Mouse (Mus musculus): ENCODE measurements around the gene Polr2h. TPM values are rescaled to one million over a fixed set of nuclear protein-coding genes. Genes with fewer than 3 reads are reported as not detected.
"Not testable (repeated sequence)": the region's sequence is repeated elsewhere in the genome, so short reads cannot be mapped to it uniquely, and the experiment has no call there.

Polr2h gene
- 147 and 172 TPM in 2 replicates for polyA plus RNA-seq (2014; fragmentation: Nextera tagmentation; extraction: Ambion mirVana)

GRCm38 (mm10) chr16:20717181-20717977 lies at the start of gene Polr2h, which contains the start of gene Clcn2:
Gene Polr2h (plus strand): TSS chr16:20717665.
Gene Clcn2 (minus strand): TSS chr16:20717746.
- Histone ChIP-seq H3K4me3 (ENCODE audit: low read length) (peak within 1 kb of the TSS; percentile 61), H3K9me3 (ENCODE audit: control insufficient read depth, low read length) (no peaks in the 10 kb centered on the region), H3K27me3 (ENCODE audit: control insufficient read depth, insufficient read depth, low read length) (no peaks in the 10 kb centered on the region), H3K27ac (ENCODE audit: low read depth, low read length) (peak within 1 kb of the TSS; percentile 97), H3K36me3 (ENCODE audit: control insufficient read depth, insufficient read depth, low read length) (peaks cover 27% of the 10 kb centered on the region), H3K4me1 (ENCODE audit: control insufficient read depth, insufficient read depth, low read length) (peaks cover 13% of the 10 kb centered on the region; the same call in 1 of the 2 replicates), H3K9ac (ENCODE audit: low read depth, low read length) (peak within 1 kb of the TSS; percentile 68), H3K4me2 (replicated peaks; ENCODE audit: low read depth, low read length) (peak within 1 kb of the TSS; percentile 80)
- WGBS, result under 1% methylated on average over 61 of the region's 62 CpGs
- peak; percentile 77 for ATAC-seq (ENCODE audit: low FRiP score, low TSS enrichment)

- H3K27ac ChIP-seq (ENCODE audit: low read depth, low read length); H3K9me3 ChIP-seq (ENCODE audit: control insufficient read depth, low read length); H3K4me1 ChIP-seq (ENCODE audit: control insufficient read depth, insufficient read depth, low read length); ATAC-seq (ENCODE audit: low FRiP score, low TSS enrichment); H3K9ac ChIP-seq (ENCODE audit: low read depth, low read length); H3K27me3 ChIP-seq (ENCODE audit: control insufficient read depth, insufficient read depth, low read length); H3K4me3 ChIP-seq (ENCODE audit: low read length); H3K4me2 ChIP-seq (replicated peaks; ENCODE audit: low read depth, low read length): not testable (repeated sequence)
- peaks cover 11% of the 10 kb centered on the region for H3K36me3 ChIP-seq (ENCODE audit: control insufficient read depth, insufficient read depth, low read length)
- WGBS, result 90% methylated on average over 3 of the region's 6 CpGs
Observed at GRCm38 (mm10) chr16:20668013-20668412, 49.5 kb upstream of the Polr2h start, which contains the start of gene Eif4g1. Gene Eif4g1 (plus strand): TSS chr16:20668313.

- H3K4me1 ChIP-seq (ENCODE audit: control insufficient read depth, insufficient read depth, low read length), result peaks cover 7% of the 10 kb centered on the region; the same call in 1 of the 2 replicates
- no peak overlapping the region for H3K4me2 ChIP-seq (replicated peaks; ENCODE audit: low read depth, low read length)
- 88% methylated on average over 3 of the region's 3 CpGs for WGBS
- peaks cover 7% of the 10 kb centered on the region for H3K36me3 ChIP-seq (ENCODE audit: control insufficient read depth, insufficient read depth, low read length)
- no peaks in the 10 kb centered on the region for H3K9me3 ChIP-seq (ENCODE audit: control insufficient read depth, low read length)
- H3K27me3 ChIP-seq (ENCODE audit: control insufficient read depth, insufficient read depth, low read length), result no peaks in the 10 kb centered on the region
- no peak overlapping the region for H3K27ac ChIP-seq (ENCODE audit: low read depth, low read length)
- no peak for ATAC-seq (ENCODE audit: low FRiP score, low TSS enrichment)
- no peak overlapping the region for H3K9ac ChIP-seq (ENCODE audit: low read depth, low read length)
- H3K4me3 ChIP-seq (ENCODE audit: low read length), result no peak overlapping the region
Observed at GRCm38 (mm10) chr16:20670291-20670690, 47.2 kb upstream of the Polr2h start.

- Histone ChIP-seq H3K4me1 (ENCODE audit: control insufficient read depth, insufficient read depth, low read length) (peaks cover 7% of the 10 kb centered on the region; the same call in 1 of the 2 replicates), H3K27ac (ENCODE audit: low read depth, low read length) (no peak overlapping the region), H3K27me3 (ENCODE audit: control insufficient read depth, insufficient read depth, low read length) (no peaks in the 10 kb centered on the region), H3K4me2 (replicated peaks; ENCODE audit: low read depth, low read length) (peak overlapping the region; percentile 79), H3K36me3 (ENCODE audit: control insufficient read depth, insufficient read depth, low read length) (peaks cover 21% of the 10 kb centered on the region), H3K9me3 (ENCODE audit: control insufficient read depth, low read length) (no peaks in the 10 kb centered on the region), H3K4me3 (ENCODE audit: low read length) (peak overlapping the region; percentile 94; the same call in 1 of the 2 replicates), H3K9ac (ENCODE audit: low read depth, low read length) (peak overlapping the region; percentile 98; the same call in 1 of the 2 replicates)
- 22% methylated on average over 6 of the region's 6 CpGs for WGBS
- ATAC-seq (ENCODE audit: low FRiP score, low TSS enrichment), result no peak
Observed at GRCm38 (mm10) chr16:20671886-20672285, 45.6 kb upstream of the Polr2h start.

GRCm38 (mm10) chr16:20672500-20672902 lies 45.0 kb upstream of the Polr2h start:
- H3K4me2 ChIP-seq (replicated peaks; ENCODE audit: low read depth, low read length), result peak overlapping the region; percentile 79
- ATAC-seq (ENCODE audit: low FRiP score, low TSS enrichment), result peak; percentile 97
- peak overlapping the region; percentile 98 for H3K9ac ChIP-seq (ENCODE audit: low read depth, low read length)
- no peaks in the 10 kb centered on the region for H3K27me3 ChIP-seq (ENCODE audit: control insufficient read depth, insufficient read depth, low read length)
- H3K4me1 ChIP-seq (ENCODE audit: control insufficient read depth, insufficient read depth, low read length), result peaks cover 7% of the 10 kb centered on the region; the same call in 1 of the 2 replicates
- peaks cover 27% of the 10 kb centered on the region for H3K36me3 ChIP-seq (ENCODE audit: control insufficient read depth, insufficient read depth, low read length)
- H3K9me3 ChIP-seq (ENCODE audit: control insufficient read depth, low read length), result no peaks in the 10 kb centered on the region
- peak overlapping the region; percentile 94 for H3K27ac ChIP-seq (ENCODE audit: low read depth, low read length)
- WGBS, result under 1% methylated on average over 35 of the region's 38 CpGs
- peak overlapping the region; percentile 94 for H3K4me3 ChIP-seq (ENCODE audit: low read length)

GRCm38 (mm10) chr16:20672965-20673705 lies 44.3 kb upstream of the Polr2h start:
- no peaks in the 10 kb centered on the region for H3K27me3 ChIP-seq (ENCODE audit: control insufficient read depth, insufficient read depth, low read length)
- WGBS, result 1% methylated on average over 36 of the region's 78 CpGs
- peaks cover 7% of the 10 kb centered on the region; the same call in 1 of the 2 replicates for H3K4me1 ChIP-seq (ENCODE audit: control insufficient read depth, insufficient read depth, low read length)
- peak overlapping the region; percentile 98 for H3K9ac ChIP-seq (ENCODE audit: low read depth, low read length)
- no peaks in the 10 kb centered on the region for H3K9me3 ChIP-seq (ENCODE audit: control insufficient read depth, low read length)
- H3K36me3 ChIP-seq (ENCODE audit: control insufficient read depth, insufficient read depth, low read length), result peaks cover 34% of the 10 kb centered on the region
- ATAC-seq (ENCODE audit: low FRiP score, low TSS enrichment), result peak; percentile 87
- H3K27ac ChIP-seq (ENCODE audit: low read depth, low read length), result peak overlapping the region; percentile 94
- peak overlapping the region; percentile 94 for H3K4me3 ChIP-seq (ENCODE audit: low read length)
- peak overlapping the region; percentile 79 for H3K4me2 ChIP-seq (replicated peaks; ENCODE audit: low read depth, low read length)

GRCm38 (mm10) chr16:20673706-20674303 lies 43.7 kb upstream of the Polr2h start:
- H3K9ac ChIP-seq (ENCODE audit: low read depth, low read length), result peak overlapping the region; percentile 98
- 5% methylated on average over 14 of the region's 14 CpGs for WGBS
- H3K4me1 ChIP-seq (ENCODE audit: control insufficient read depth, insufficient read depth, low read length), result peaks cover 7% of the 10 kb centered on the region; the same call in 1 of the 2 replicates
- H3K27ac ChIP-seq (ENCODE audit: low read depth, low read length), result peak overlapping the region; percentile 94; the same call in 1 of the 2 replicates
- H3K36me3 ChIP-seq (ENCODE audit: control insufficient read depth, insufficient read depth, low read length), result peaks cover 40% of the 10 kb centered on the region
- no peak for ATAC-seq (ENCODE audit: low FRiP score, low TSS enrichment)
- H3K27me3 ChIP-seq (ENCODE audit: control insufficient read depth, insufficient read depth, low read length), result no peaks in the 10 kb centered on the region
- peak overlapping the region; percentile 79 for H3K4me2 ChIP-seq (replicated peaks; ENCODE audit: low read depth, low read length)
- H3K4me3 ChIP-seq (ENCODE audit: low read length), result peak overlapping the region; percentile 94
- H3K9me3 ChIP-seq (ENCODE audit: control insufficient read depth, low read length), result no peaks in the 10 kb centered on the region

GRCm38 (mm10) chr16:20675213-20675612 lies 42.3 kb upstream of the Polr2h start:
- Histone ChIP-seq H3K4me3 (ENCODE audit: low read length) (no peak overlapping the region), H3K36me3 (ENCODE audit: control insufficient read depth, insufficient read depth, low read length) (peaks cover 53% of the 10 kb centered on the region), H3K4me2 (replicated peaks; ENCODE audit: low read depth, low read length) (no peak overlapping the region)

More at GRCm38 (mm10) chr16:20675213-20675612, 42.3 kb upstream of the Polr2h start:
- Histone ChIP-seq H3K27ac (ENCODE audit: low read depth, low read length) (no peak overlapping the region), H3K4me1 (ENCODE audit: control insufficient read depth, insufficient read depth, low read length) (peaks cover 7% of the 10 kb centered on the region; the same call in 1 of the 2 replicates), H3K9ac (ENCODE audit: low read depth, low read length) (no peak overlapping the region), H3K9me3 (ENCODE audit: control insufficient read depth, low read length) (no peaks in the 10 kb centered on the region), H3K27me3 (ENCODE audit: control insufficient read depth, insufficient read depth, low read length) (no peaks in the 10 kb centered on the region)
- 91% methylated on average over 6 of the region's 6 CpGs for WGBS
- no peak for ATAC-seq (ENCODE audit: low FRiP score, low TSS enrichment)

Data from kidney, embryonic 14.5 days (tissue).